Mouse (Mus musculus) heart, postnatal 14 days (tissue): ENCODE measurements around the gene 0610010K14Rik. TPM values are rescaled to one million over a fixed set of nuclear protein-coding genes. Genes with fewer than 3 reads are reported as not detected.

Experiments used
- DNase-seq, 2 experiments: peaks; one replicate each; pipeline ENCODE4 v3.0.0; 2021 to 2022
- intact Hi-C: fragments of 180-260 bp; cut with DNase I; formaldehyde crosslinking; loops from one replicate; pipeline ENCODE4 v1.15.1; 2025
- long read RNA-seq, 2 experiments: library from polyadenylated mRNA; stranded (forward); transcript quantifications; one replicate each; pipeline ENCODE4 v2.0.0; 2021
- total RNA-seq, 2 experiments: library from RNA; stranded (reverse); gene quantifications; 2 replicates each; pipeline ENCODE4 v1.2.3; 2021

0610010K14Rik gene
- total RNA-seq: 10 to 100 TPM; 34.7 to 38.4 TPM
- long read RNA-seq, experiment 1, transcript 0610010K14Rik-202 (5 exons, 779 nt): minor isoform, 7 of 32 reads
- long read RNA-seq, experiment 1, transcript 0610010K14Rik-208 (6 exons, 880 nt): major isoform, 10 of 32 reads
- long read RNA-seq, experiment 1, partial matches to known transcripts: 2 of 32 reads
- long read RNA-seq, experiment 1, other reads (novel, unspliced or antisense): 6 of 32 reads
- long read RNA-seq, experiment 2, transcript 0610010K14Rik-208 (6 exons, 880 nt): major isoform, 6 of 25 reads
- long read RNA-seq, experiment 2, partial matches to known transcripts: 1 of 25 reads
- long read RNA-seq, experiment 2, other reads (novel, unspliced or antisense): 5 of 25 reads

GRCm38 (mm10) chr11:70237457-70238167, at the start of gene 0610010K14Rik:
0610010K14Rik (minus strand) TSS chr11:70237914.
- intact Hi-C loops: no loop called here
- peak; percentile 99 for DNase-seq

DNA sequence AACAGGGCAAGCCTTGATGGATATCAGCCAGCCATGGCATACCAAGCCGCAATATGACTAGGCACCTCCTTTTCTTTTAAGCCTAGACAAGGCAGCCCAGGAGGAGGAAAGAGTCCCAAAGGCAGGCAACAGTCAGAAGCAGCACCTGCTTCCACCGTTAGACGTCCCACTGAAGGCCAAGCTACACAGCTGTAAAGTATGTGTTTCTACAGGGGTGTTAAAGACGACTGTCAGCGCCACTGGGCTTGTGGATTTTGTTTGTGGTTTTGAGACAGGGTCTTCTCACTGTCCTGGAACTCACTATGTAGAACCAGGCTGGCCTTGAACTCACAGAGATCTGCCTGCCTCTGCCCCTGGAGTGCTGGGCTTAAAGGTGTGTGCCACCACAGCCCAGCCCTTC, 48.0 kb upstream of the 0610010K14Rik start:
- no peak for DNase-seq
- intact Hi-C loops: no loop called here

DNA sequence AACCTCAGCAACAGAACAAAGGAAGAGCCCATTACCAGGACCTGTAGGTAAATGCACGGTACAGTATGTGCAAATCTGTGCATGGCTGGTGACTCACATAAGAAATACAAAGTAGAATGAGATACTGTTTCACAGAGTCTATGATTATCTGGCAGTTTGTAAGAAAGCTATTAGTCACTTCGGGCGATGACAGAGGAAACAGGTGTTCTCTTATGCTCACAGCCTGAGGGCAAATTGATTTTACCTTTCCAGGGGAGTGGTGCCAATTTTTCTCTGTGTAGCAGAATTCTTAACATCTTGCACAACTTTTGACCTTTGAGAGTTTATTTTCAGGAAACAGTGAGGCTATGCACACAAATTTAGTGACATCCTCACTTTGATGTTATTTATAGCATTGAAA, 47.0 kb upstream of the 0610010K14Rik start:
- intact Hi-C loops: no loop called here

GRCm38 (mm10) chr11:70283666-70284065, 46.0 kb upstream of the 0610010K14Rik start:
- DNase-seq: no peak
- intact Hi-C loops: no loop called here

More for the DNA sequence above, 47.0 kb upstream of the 0610010K14Rik start:
- DNase-seq: no peak

GRCm38 (mm10) chr11:70280441-70280840, 42.7 kb upstream of the 0610010K14Rik start:
- intact Hi-C loops: no loop called here
- peak; percentile 36 to 48 for DNase-seq

DNA sequence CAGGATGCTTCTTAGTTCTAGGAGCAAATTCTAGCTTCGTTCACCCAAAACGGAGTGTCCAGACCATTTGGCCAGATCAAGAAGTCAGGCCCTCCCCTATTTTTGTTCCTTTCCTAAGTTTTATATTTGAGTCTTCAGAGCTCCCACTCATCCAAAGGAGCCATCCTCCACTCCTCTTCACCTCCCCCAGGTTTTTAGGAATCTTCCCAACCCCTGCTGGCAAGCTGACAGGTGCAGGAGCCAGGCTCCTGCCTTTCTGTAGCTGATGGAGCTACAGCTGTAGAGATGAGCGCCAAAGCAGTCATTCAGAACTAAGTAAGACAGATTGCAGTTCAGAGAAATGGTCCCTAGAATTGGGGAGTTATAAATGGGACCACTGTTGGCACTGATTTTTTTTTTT, 41.2 kb upstream of the 0610010K14Rik start:
- DNase-seq: no peak
- intact Hi-C loops: no loop called here

- intact Hi-C loops: no loop called here
- no peak for DNase-seq
These were observed 33.9 kb upstream of the 0610010K14Rik start for GRCm38 (mm10) chr11:70271641-70272040.

- intact Hi-C loops: no loop called here
- peak; percentile 42 to 52 for DNase-seq
These were observed 28.7 kb upstream of the 0610010K14Rik start for GRCm38 (mm10) chr11:70266405-70266804.

DNA sequence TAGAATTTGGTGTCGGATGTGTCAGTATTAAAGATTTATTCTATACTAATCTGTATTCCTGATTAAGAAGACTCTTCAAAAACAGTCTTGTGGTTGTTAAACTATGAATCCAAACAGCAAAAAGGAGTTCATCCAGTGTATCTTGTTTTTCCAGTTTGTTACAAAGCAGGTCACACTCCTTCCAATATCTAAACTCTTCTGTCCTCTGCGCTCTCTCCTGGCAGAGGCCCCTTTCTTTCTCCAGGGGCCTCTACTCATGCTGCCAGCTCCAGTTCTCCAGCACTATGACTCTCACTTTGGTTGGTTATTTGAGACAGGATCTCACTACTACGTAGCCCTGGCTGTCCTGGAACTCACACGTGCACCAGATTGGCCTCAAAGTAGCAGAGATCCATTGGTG, 28.1 kb upstream of the 0610010K14Rik start:
- intact Hi-C loops: no loop called here

GRCm38 (mm10) chr11:70265252-70265651, 27.5 kb upstream of the 0610010K14Rik start:
- no peak for DNase-seq
- intact Hi-C loops: no loop called here

More for the DNA sequence above, 28.1 kb upstream of the 0610010K14Rik start:
- no peak for DNase-seq

DNA sequence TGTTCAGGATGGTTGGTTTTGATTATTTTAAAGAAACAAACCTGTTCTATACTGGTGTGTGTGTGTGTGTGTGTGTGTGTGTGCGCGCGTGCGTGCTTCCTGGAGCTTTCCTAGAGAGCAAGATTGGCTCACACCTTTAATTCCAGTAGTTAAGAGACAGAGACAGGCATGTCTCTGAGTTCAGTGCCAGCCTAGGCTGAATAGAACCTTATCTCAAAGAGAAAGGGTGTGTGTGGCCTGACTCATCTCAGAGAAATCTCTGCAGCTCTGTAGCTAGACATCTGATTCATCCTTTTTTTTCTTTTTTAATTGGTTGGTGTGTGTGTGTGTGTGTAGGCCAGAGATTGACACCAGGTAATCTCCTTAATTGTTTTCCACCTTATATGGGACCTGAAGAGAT, 21.3 kb upstream of the 0610010K14Rik start:
- intact Hi-C loops: no loop called here
- no peak for DNase-seq

DNA sequence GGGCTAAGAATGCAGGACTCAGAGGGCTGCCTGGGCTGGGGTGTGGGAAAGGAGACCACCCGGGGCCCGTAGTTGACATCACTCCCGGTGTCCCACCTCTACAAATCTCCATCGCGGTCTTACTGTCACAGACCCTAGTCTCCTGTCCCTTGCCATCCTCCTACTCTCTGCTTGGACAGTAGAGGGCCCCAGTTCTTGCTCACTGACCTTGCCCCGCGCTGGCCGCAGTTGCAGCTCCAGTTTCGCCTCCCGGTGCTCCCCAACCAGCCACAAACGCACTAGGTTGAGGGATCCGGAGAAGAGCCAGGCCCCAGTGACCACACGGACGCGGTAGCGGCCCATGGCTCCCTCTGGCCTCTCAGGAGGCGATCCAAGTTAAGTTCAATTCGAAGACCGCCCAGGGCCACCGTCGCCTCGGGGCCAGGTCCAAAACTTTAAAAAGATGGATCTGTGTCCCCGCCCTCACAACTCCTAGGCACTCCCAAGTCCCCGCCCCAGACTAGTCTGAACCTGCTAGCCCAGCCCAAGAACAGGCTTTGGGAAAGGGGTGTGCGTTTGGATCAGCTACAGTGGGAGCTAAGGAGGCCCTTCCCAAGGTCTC, 17.3 kb upstream of the 0610010K14Rik start, which contains the start of gene Alox12:
TSS of gene Alox12 (minus strand) at position 423 of the 601 bp plus-strand sequence.
- intact Hi-C loops: loop anchor here (1.0 kb wide), 1 partner anchor 54 kb away; no protein-coding TSS in a partner anchor
- DNase-seq: peak; percentile 59 to 63

- no peak for DNase-seq
- intact Hi-C loops: no loop called here
These were observed 16.6 kb upstream of the 0610010K14Rik start for GRCm38 (mm10) chr11:70254337-70254736.

GRCm38 (mm10) chr11:70251853-70252252, 14.1 kb upstream of the 0610010K14Rik start:
- DNase-seq: no peak
- intact Hi-C loops: no loop called here

GRCm38 (mm10) chr11:70250150-70250549, 12.4 kb upstream of the 0610010K14Rik start:
- intact Hi-C loops: no loop called here
- DNase-seq: no peak

DNA sequence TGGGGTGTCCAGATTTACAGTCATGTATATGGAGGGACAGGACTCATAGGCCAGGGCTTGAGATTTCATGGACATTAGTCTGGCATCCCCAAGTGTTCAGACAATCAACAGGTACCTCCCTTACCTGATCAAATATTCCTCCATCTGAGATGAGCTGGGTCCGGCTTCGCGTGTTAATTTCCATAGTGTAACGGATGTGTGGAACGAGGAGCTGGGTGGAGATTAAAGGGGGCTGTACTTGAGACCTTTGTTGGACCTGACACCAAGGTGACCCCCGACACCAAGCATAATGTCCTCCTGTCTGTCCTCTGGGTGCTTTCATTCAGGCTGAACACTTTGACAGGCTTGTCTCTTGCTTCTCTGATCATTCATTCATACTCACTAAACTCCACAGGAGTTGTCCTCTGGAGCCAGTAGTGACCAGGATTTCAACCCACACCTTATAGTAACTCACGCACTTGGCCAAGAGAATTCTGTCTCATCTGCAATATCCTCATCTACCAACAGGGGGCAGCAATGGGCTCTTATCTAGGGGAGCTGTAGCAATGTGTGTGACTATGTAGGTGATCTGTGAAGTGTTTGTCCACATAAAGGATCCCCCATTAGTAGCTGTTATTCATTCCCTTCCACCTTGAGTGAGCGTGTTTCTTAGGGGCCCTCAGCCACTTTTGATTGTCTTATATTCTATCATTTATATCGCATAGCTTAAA, 9.6 kb upstream of the 0610010K14Rik start:
- DNase-seq: peak; percentile 70 to 85
- intact Hi-C loops: loop anchor here (10.0 kb wide), 1 partner anchor 258 kb away; the partner anchor contains the start of gene Tm4sf5

- intact Hi-C loops: loop anchor here (10.0 kb wide), 1 partner anchor 262 kb away; the partner anchor contains the start of gene Tm4sf5
These were observed 4.9 kb upstream of the 0610010K14Rik start for GRCm38 (mm10) chr11:70242591-70242990.

GRCm38 (mm10) chr11:70239541-70240279, 2.0 kb upstream of the 0610010K14Rik start, which contains the start of the genes Gm21988 and Rnasek:
Gm21988 (minus strand) TSS chr11:70239830.
Rnasek (minus strand) TSS chr11:70239842.
- DNase-seq: peak; percentile 75 to 84
- intact Hi-C loops: loop anchor here (10.0 kb wide), 1 partner anchor 265 kb away; the partner anchor contains the start of gene Tm4sf5

More at GRCm38 (mm10) chr11:70242591-70242990, 4.9 kb upstream of the 0610010K14Rik start:
- DNase-seq: no peak
